Mouse (Mus musculus) myocyte (in vitro differentiated cells): ENCODE data around the gene Spint1.

Source experiments
- E2F4 ChIP-seq: IDR thresholded peaks from one replicate; pipeline ENCODE4 v1.6.1; 2011; ENCODE audit warnings: mild to moderate bottlenecking, control low read depth, moderate library complexity; ENCODE audit not compliant: insufficient read depth
- MAX ChIP-seq: IDR thresholded peaks from one replicate; pipeline ENCODE4 v1.6.1; 2011; ENCODE audit warnings: low read depth, mild to moderate bottlenecking, control low read depth
- MYOG ChIP-seq, 3 experiments: IDR thresholded peaks; one replicate each; pipeline ENCODE4 v1.6.1; 2011; ENCODE audit warnings: control low read depth in 2 of 3, low read depth in 2 of 3, mild to moderate bottlenecking in 2 of 3; ENCODE audit not compliant: insufficient read length in 2 of 3, control insufficient read depth in 1 of 3, insufficient read depth in 1 of 3
- POLR2A ChIP-seq: IDR thresholded peaks from one replicate; pipeline ENCODE4 v1.6.1; 2011; ENCODE audit warnings: low read depth, mild to moderate bottlenecking, control low read depth, moderate library complexity; ENCODE audit not compliant: insufficient read length
- POLR2AphosphoS2 ChIP-seq: IDR thresholded peaks from one replicate; pipeline ENCODE4 v1.6.1; 2011; ENCODE audit warnings: low read depth, control low read depth; ENCODE audit not compliant: insufficient read length
- TCF3 ChIP-seq: IDR thresholded peaks from one replicate; pipeline ENCODE4 v1.6.1; 2011; ENCODE audit warnings: low read depth, control low read depth; ENCODE audit not compliant: insufficient read length
- USF1 ChIP-seq: IDR thresholded peaks from one replicate; pipeline ENCODE4 v1.6.1; 2011; ENCODE audit warnings: low read depth, mild to moderate bottlenecking, control low read depth, moderate library complexity

GRCm38 (mm10) chr2:119196316-119197108 lies 40.6 kb upstream of the Spint1 start:
- no peak for TF ChIP-seq POLR2A
- no peak for TF ChIP-seq E2F4
- TF ChIP-seq POLR2AphosphoS2 = no peak
- no peak for TF ChIP-seq USF1
- no peak for TF ChIP-seq MAX
- TF ChIP-seq TCF3 = no peak
- no peak for TF ChIP-seq MYOG (IDR thresholded peaks at IDR 0.05; ENCODE audit: control insufficient read depth in 1 of 3, insufficient read depth in 1 of 3, insufficient read length in 2 of 3, low read depth in 2 of 3)
